ENCODE assay signal across 26 mouse cellular contexts in genomic region chr4:57380063-57380800, GRCm38 (mm10). TPM values are rescaled to one million over a fixed set of nuclear protein-coding genes. Genes with fewer than 3 reads are reported as not detected.
DNase-seq lines count a peak whose midpoint lies in the region; ATAC-seq and TF ChIP-seq lines count a peak whose summit lies in the region.
"Had no signal": no experiment of that assay in that cellular context is flagged by ENCODE, and none has a peak within 500 bp of the region (broad histone marks: within the 10 kb centered on the region; RNA-seq: fewer than 3 reads in every experiment).

No protein-coding gene starts in this region.

- 37% methylated on average over 9 of the region's 9 CpGs for WGBS in forebrain, embryonic 14.5 days
- 37% methylated on average over 9 of the region's 9 CpGs for WGBS in forebrain, embryonic 16.5 days
- 53% methylated on average over 9 of the region's 9 CpGs for WGBS in lung, embryonic 15.5 days

- DNase-seq in forebrain, embryonic 14.5 days (ENCODE audit: low spot score), result peak; percentile 39
- DNase-seq in lung, adult 18-20 months, result no peak
- DNase-seq in brain, embryonic 14.5 days (ENCODE audit: low read depth), result peak; percentile 67
- DNase-seq in urinary bladder, postnatal 25 days (ENCODE audit: low spot score), result no peak
- no peak for DNase-seq in kidney, adult 8-10 months
- DNase-seq: cerebellum, adult 11 months; cerebellum, adult 9-10 months; gastrocnemius, postnatal 25 days; heart, adult 18-20 months; heart, postnatal 4 days; kidney, adult 2 months; kidney, postnatal 4 days; liver; lung, embryonic 14.5 days had no signal

- no peaks in the 10 kb centered on the region for H3K36me3 ChIP-seq in forebrain, embryonic 14.5 days (ENCODE audit: control insufficient read depth, insufficient read depth, low read length)
- no peaks in the 10 kb centered on the region for H3K36me3 ChIP-seq in forebrain, embryonic 16.5 days (ENCODE audit: control insufficient read depth, insufficient read depth)
- no peaks in the 10 kb centered on the region for H3K36me3 ChIP-seq in lung, embryonic 15.5 days
- H3K36me3 ChIP-seq: heart, embryonic 12.5 days; hindbrain, embryonic 15.5 days; intestine, embryonic 15.5 days; midbrain, embryonic 10.5 days; neural tube, embryonic 12.5 days had no signal

- no peak overlapping the region for H3K4me2 ChIP-seq in forebrain, embryonic 14.5 days (ENCODE audit: low read length)
- H3K4me2 ChIP-seq in forebrain, embryonic 16.5 days (ENCODE audit: low read length), result no peak overlapping the region
- no peak overlapping the region for H3K4me2 ChIP-seq in lung, embryonic 15.5 days
- H3K4me2 ChIP-seq: heart, embryonic 12.5 days; hindbrain, embryonic 15.5 days; intestine, embryonic 15.5 days; lung, embryonic 14.5 days; neural tube, embryonic 12.5 days had no signal

- TF ChIP-seq CTCF in brain, embryonic 14.5 days (IDR thresholded peaks at IDR 0.05; ENCODE audit: borderline replicate concordance, extremely low read depth, insufficient read depth, insufficient read length), result no peak

- no peaks in the 10 kb centered on the region for H3K9me3 ChIP-seq in forebrain, embryonic 14.5 days (replicated peaks; ENCODE audit: control insufficient read depth, low read length)
- H3K9me3 ChIP-seq in forebrain, embryonic 16.5 days (ENCODE audit: control insufficient read depth, low read length), result no peaks in the 10 kb centered on the region
- no peaks in the 10 kb centered on the region for H3K9me3 ChIP-seq in lung, embryonic 15.5 days
- H3K9me3 ChIP-seq: heart, embryonic 12.5 days; hindbrain, embryonic 15.5 days; intestine, embryonic 15.5 days; midbrain, embryonic 10.5 days; neural tube, embryonic 12.5 days had no signal

- no peak overlapping the region for H3K27ac ChIP-seq in forebrain, embryonic 14.5 days (ENCODE audit: low read depth, low read length)
- H3K27ac ChIP-seq in forebrain, embryonic 16.5 days (ENCODE audit: low read length), result no peak overlapping the region
- peak overlapping the region; percentile 10; the same call in 1 of the 2 replicates for H3K27ac ChIP-seq in lung, embryonic 15.5 days
- H3K27ac ChIP-seq: hindbrain, embryonic 15.5 days; intestine, embryonic 15.5 days; kidney, postnatal 0 days; liver, embryonic 14.5 days; midbrain, embryonic 10.5 days; neural tube, embryonic 12.5 days had no signal

- no peaks in the 10 kb centered on the region for H3K27me3 ChIP-seq in forebrain, embryonic 14.5 days (replicated peaks; ENCODE audit: control insufficient read depth, insufficient read depth, low read length)
- no peaks in the 10 kb centered on the region for H3K27me3 ChIP-seq in forebrain, embryonic 16.5 days (replicated peaks; ENCODE audit: control insufficient read depth, insufficient read depth, low read length)
- no peaks in the 10 kb centered on the region for H3K27me3 ChIP-seq in lung, embryonic 15.5 days
- H3K27me3 ChIP-seq: heart, embryonic 12.5 days; hindbrain, embryonic 15.5 days; intestine, embryonic 15.5 days; neural tube, embryonic 12.5 days had no signal

- no peak overlapping the region for H3K9ac ChIP-seq in forebrain, embryonic 14.5 days (ENCODE audit: low read length)
- H3K9ac ChIP-seq in forebrain, embryonic 16.5 days (replicated peaks; ENCODE audit: low read depth, low read length), result no peak overlapping the region
- H3K9ac ChIP-seq in lung, embryonic 15.5 days, result no peak overlapping the region
- H3K9ac ChIP-seq: heart, embryonic 12.5 days; hindbrain, embryonic 15.5 days; intestine, embryonic 15.5 days; liver, embryonic 14.5 days; lung, embryonic 14.5 days; neural tube, embryonic 12.5 days had no signal

- H3K4me3 ChIP-seq in forebrain, embryonic 14.5 days (ENCODE audit: low read depth, low read length), result no peak overlapping the region
- H3K4me3 ChIP-seq in forebrain, embryonic 16.5 days (replicated peaks; ENCODE audit: low read length), result no peak overlapping the region
- no peak overlapping the region for H3K4me3 ChIP-seq in lung, embryonic 15.5 days
- H3K4me3 ChIP-seq: heart, embryonic 12.5 days; hindbrain, embryonic 15.5 days; intestine, embryonic 15.5 days; midbrain, embryonic 10.5 days; myocyte; neural tube, embryonic 12.5 days had no signal

- ATAC-seq in forebrain, embryonic 14.5 days, result no peak; the same call in 1 of the 2 replicates
- ATAC-seq in forebrain, embryonic 16.5 days, result no peak
- no peak for ATAC-seq in lung, embryonic 15.5 days (ENCODE audit: borderline replicate concordance, extremely low read depth, low FRiP score, low TSS enrichment)
- ATAC-seq: CD4-positive, CD25-positive, alpha-beta regulatory T cell, adult 4 months; intestine, embryonic 15.5 days; midbrain, embryonic 16.5 days had no signal

- 0 out of 2 replicates have a peak, but pooled peaks cover 2% of the 10 kb centered on the region for H3K4me1 ChIP-seq in forebrain, embryonic 14.5 days (ENCODE audit: control insufficient read depth, insufficient read depth, low read length)
- H3K4me1 ChIP-seq in forebrain, embryonic 16.5 days (replicated peaks; ENCODE audit: control insufficient read depth, insufficient read depth, low read length), result peaks cover 7% of the 10 kb centered on the region; the same call in 1 of the 2 replicates
- 0 out of 2 replicates have a peak, but pooled peaks cover 3% of the 10 kb centered on the region for H3K4me1 ChIP-seq in lung, embryonic 15.5 days
- H3K4me1 ChIP-seq: hindbrain, embryonic 15.5 days; intestine, embryonic 15.5 days; midbrain, embryonic 10.5 days; neural tube, embryonic 12.5 days had no signal

- no peak for TF ChIP-seq POLR2A in brain, embryonic 14.5 days (IDR thresholded peaks at IDR 0.05; ENCODE audit: borderline replicate concordance, extremely low read depth, insufficient read depth, insufficient read length, poor library complexity, severe bottlenecking)

RNA-seq across cellular contexts. Expression of gene Palm2, which starts 53.8 kb away (rescaled TPM):
- 2.3 and 4.9 TPM in 2 replicates for polyA plus RNA-seq in forebrain, embryonic 14.5 days (2014; fragmentation: Nextera tagmentation; extraction: Ambion mirVana)
- 6.7 and 14.2 TPM in 2 replicates for polyA plus RNA-seq in forebrain, embryonic 16.5 days (2015; fragmentation: Nextera tagmentation; extraction: Ambion mirVana)
- polyA plus RNA-seq in lung, embryonic 15.5 days (2015; fragmentation: Nextera tagmentation; extraction: Ambion mirVana), result 7.9 and 8.0 TPM in 2 replicates
- polyA plus RNA-seq in brain, embryonic 14.5 days (2012; rRNA removed), result 2.9 and 7.7 TPM in 2 replicates
- polyA plus RNA-seq: CD4-positive, CD25-positive, alpha-beta regulatory T cell, adult 4 months had no signal

Comparison
In these comparisons a context has a peak if more than half of its experiments do, and no peak if none do; other contexts are left out.
1. DNase-seq: peak in forebrain, embryonic 14.5 days (single experiment) and brain, embryonic 14.5 days (single experiment); none in lung, adult 18-20 months (0 of 2), urinary bladder, postnatal 25 days (single experiment) and kidney, adult 8-10 months (0 of 2).